Mouse (Mus musculus): ENCODE measurements around the gene Atf7. TPM values are rescaled to one million over a fixed set of nuclear protein-coding genes. Genes with fewer than 3 reads are reported as not detected.

The Atf7 gene
- total and polyA plus RNA-seq, 2 experiments from 2014 or later: 13.5 to 15.0 TPM

GRCm38 (mm10) chr15:102578351-102578750, 46.9 kb downstream of the Atf7 start:
- H3K4me3 ChIP-seq (ENCODE audit: low read length): no peak overlapping the region
- no peaks in the 10 kb centered on the region for H3K4me1 ChIP-seq (ENCODE audit: insufficient read depth, low read length)
- H3K27ac ChIP-seq: no peak overlapping the region
- no peak overlapping the region for H3K9ac ChIP-seq (replicated peaks; ENCODE audit: low read length)
- no peak for DNase-seq (ENCODE audit: low spot score)
- WGBS: 92% methylated on average over 2 of the region's 2 CpGs
- no peaks in the 10 kb centered on the region for H3K9me3 ChIP-seq (ENCODE audit: low read length)
- H3K36me3 ChIP-seq (ENCODE audit: insufficient read depth, low read length): no peaks in the 10 kb centered on the region
- ATAC-seq: no peak
- TF ChIP-seq CTCF (IDR thresholded peaks at IDR 0.05; ENCODE audit: low read depth): no peak
- H3K27me3 ChIP-seq (ENCODE audit: insufficient read depth, low read length): no peaks in the 10 kb centered on the region
- no peak overlapping the region for H3K4me2 ChIP-seq (ENCODE audit: low read depth, low read length)

DNA sequence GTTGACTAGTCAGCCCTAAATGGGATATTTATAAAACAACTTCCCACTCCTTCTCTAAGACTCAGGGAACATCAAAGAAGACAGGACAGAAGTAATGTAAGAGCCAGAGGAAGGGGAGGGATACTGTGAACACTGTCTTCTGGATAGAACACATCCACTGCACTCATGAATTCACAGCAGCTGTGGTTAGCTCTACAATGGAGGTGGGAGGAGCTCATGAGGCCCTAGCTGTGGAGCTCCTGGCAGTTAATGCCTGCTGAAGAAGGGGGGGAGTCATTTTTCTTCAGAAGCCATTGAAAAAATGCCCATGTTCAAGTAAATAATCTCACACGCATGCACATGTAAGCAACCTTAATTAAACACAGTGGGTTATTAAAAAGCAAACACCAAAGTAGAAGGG, 48.3 kb downstream of the Atf7 start:
- Histone ChIP-seq H3K27me3 (ENCODE audit: insufficient read depth, low read length) (no peaks in the 10 kb centered on the region), H3K27ac (no peak overlapping the region), H3K4me1 (ENCODE audit: insufficient read depth, low read length) (no peaks in the 10 kb centered on the region), H3K4me2 (ENCODE audit: low read depth, low read length) (no peak overlapping the region), H3K9ac (replicated peaks; ENCODE audit: low read length) (no peak overlapping the region), H3K9me3 (ENCODE audit: low read length) (no peaks in the 10 kb centered on the region), H3K4me3 (ENCODE audit: low read length) (no peak overlapping the region), H3K36me3 (ENCODE audit: insufficient read depth, low read length) (no peaks in the 10 kb centered on the region)
- ATAC-seq (no peak), DNase-seq (ENCODE audit: low spot score) (no peak)
- TF ChIP-seq CTCF (IDR thresholded peaks at IDR 0.05; ENCODE audit: low read depth): no peak
- 69% methylated on average over 1 of the region's 1 CpGs for WGBS

DNA sequence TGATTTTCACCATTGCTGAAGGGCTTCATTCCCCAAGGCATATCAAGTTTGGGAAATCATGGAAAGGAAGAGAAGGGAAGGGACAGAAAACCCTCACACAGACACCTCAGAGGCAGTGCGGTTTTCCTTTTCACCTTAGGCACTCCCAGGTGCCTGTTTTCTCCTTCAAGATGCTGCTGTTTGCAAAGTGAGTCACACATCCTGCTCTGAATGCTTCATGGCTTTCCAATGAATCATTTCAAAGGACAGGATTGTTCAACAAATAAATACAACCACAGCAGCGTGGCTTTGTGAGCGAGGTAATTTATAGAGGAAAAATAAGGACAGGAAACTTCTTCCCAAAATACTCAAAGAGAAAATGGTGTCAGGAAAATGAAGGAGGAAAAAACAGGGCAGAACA, 53.2 kb downstream of the Atf7 start:
- Histone ChIP-seq H3K9me3 (ENCODE audit: low read length) (no peaks in the 10 kb centered on the region), H3K27me3 (ENCODE audit: insufficient read depth, low read length) (no peaks in the 10 kb centered on the region), H3K27ac (no peak overlapping the region), H3K9ac (replicated peaks; ENCODE audit: low read length) (no peak overlapping the region), H3K4me3 (ENCODE audit: low read length) (no peak overlapping the region), H3K4me1 (ENCODE audit: insufficient read depth, low read length) (no peaks in the 10 kb centered on the region), H3K36me3 (ENCODE audit: insufficient read depth, low read length) (0 out of 2 replicates have a peak, but pooled peaks cover 5% of the 10 kb centered on the region), H3K4me2 (ENCODE audit: low read depth, low read length) (no peak overlapping the region)
- DNase-seq (ENCODE audit: low spot score) (no peak), ATAC-seq (no peak)
- WGBS: 74% methylated on average over 3 of the region's 3 CpGs
- TF ChIP-seq CTCF (IDR thresholded peaks at IDR 0.05; ENCODE audit: low read depth): no peak

DNA sequence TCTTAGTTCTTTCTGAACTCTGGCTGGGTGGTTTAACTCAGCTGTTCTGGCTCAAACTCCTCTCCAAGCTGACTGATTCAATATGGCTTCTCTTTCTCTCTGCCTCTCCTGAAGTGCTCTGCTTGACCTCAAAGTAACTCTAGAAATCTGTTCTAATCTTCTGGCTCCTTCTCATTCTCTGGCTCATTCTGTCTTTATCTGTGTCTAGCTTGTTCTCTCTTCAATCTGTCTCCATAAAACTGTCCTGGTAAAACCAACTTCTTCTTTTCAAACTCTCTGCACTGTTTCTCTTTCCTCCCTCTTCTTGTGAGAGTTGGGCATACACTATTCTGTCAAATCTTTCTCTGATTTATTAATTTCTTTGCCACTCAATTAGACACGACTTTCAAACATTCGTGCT, 57.4 kb downstream of the Atf7 start:
- H3K27ac ChIP-seq: no peak overlapping the region
- DNase-seq (ENCODE audit: low spot score) (no peak), ATAC-seq (no peak)
- H3K4me1 ChIP-seq (ENCODE audit: insufficient read depth, low read length): no peaks in the 10 kb centered on the region
- no peak for TF ChIP-seq CTCF (IDR thresholded peaks at IDR 0.05; ENCODE audit: low read depth)
- H3K4me3 ChIP-seq (ENCODE audit: low read length): no peak overlapping the region
- H3K9ac ChIP-seq (replicated peaks; ENCODE audit: low read length): no peak overlapping the region
- H3K9me3 ChIP-seq (ENCODE audit: low read length): no peaks in the 10 kb centered on the region
- no peaks in the 10 kb centered on the region for H3K27me3 ChIP-seq (ENCODE audit: insufficient read depth, low read length)
- 0 out of 2 replicates have a peak, but pooled peaks cover 5% of the 10 kb centered on the region for H3K36me3 ChIP-seq (ENCODE audit: insufficient read depth, low read length)
- 84% methylated on average over 2 of the region's 2 CpGs for WGBS
- H3K4me2 ChIP-seq (ENCODE audit: low read depth, low read length): no peak overlapping the region

- H3K36me3 ChIP-seq (ENCODE audit: insufficient read depth, low read length): no peaks in the 10 kb centered on the region
- H3K4me3 ChIP-seq (ENCODE audit: low read length): no peak overlapping the region
- H3K27me3 ChIP-seq (ENCODE audit: insufficient read depth, low read length): no peaks in the 10 kb centered on the region
- DNase-seq (ENCODE audit: low spot score) (no peak), ATAC-seq (no peak)
- TF ChIP-seq CTCF (IDR thresholded peaks at IDR 0.05; ENCODE audit: low read depth): no peak
- no peaks in the 10 kb centered on the region for H3K9me3 ChIP-seq (ENCODE audit: low read length)
- H3K27ac ChIP-seq: no peak overlapping the region
- no peak overlapping the region for H3K4me2 ChIP-seq (ENCODE audit: low read depth, low read length)
- WGBS: 64% methylated on average over 5 of the region's 5 CpGs
- H3K9ac ChIP-seq (replicated peaks; ENCODE audit: low read length): no peak overlapping the region
- no peaks in the 10 kb centered on the region for H3K4me1 ChIP-seq (ENCODE audit: insufficient read depth, low read length)
These were observed 61.6 kb downstream of the Atf7 start for GRCm38 (mm10) chr15:102563681-102564080.

- Histone ChIP-seq H3K36me3 (ENCODE audit: insufficient read depth, low read length) (no peaks in the 10 kb centered on the region), H3K4me3 (ENCODE audit: low read length) (no peak overlapping the region), H3K4me2 (ENCODE audit: low read depth, low read length) (no peak overlapping the region), H3K4me1 (ENCODE audit: insufficient read depth, low read length) (no peaks in the 10 kb centered on the region), H3K9me3 (ENCODE audit: low read length) (no peaks in the 10 kb centered on the region), H3K27me3 (ENCODE audit: insufficient read depth, low read length) (no peaks in the 10 kb centered on the region), H3K9ac (replicated peaks; ENCODE audit: low read length) (no peak overlapping the region), H3K27ac (no peak overlapping the region; the same call in 1 of the 2 replicates)
- TF ChIP-seq CTCF (IDR thresholded peaks at IDR 0.05; ENCODE audit: low read depth): no peak
- DNase-seq (ENCODE audit: low spot score): no peak
- 80% methylated on average over 3 of the region's 3 CpGs for WGBS
- ATAC-seq: no peak
These were observed 62.2 kb downstream of the Atf7 start for GRCm38 (mm10) chr15:102563061-102563460.

DNA sequence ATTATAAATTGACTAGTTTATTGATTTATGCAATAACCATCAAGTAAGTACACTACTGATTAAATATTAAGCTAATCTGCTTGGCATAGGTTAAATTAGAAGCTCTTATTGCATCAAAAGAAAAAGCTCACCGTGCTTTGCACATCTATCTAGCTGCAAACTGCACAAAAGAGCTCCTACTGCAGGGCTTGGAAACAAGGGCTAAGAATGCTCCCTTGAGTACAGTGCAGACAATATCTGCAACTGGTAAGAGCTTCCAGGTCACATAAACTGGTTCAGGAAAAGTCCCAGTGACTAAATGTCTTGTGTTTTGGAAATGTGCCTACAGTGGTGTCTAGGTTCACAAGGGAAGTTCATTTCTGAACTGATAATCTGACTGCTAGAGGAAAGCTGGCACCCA, 62.8 kb downstream of the Atf7 start:
- Histone ChIP-seq H3K27me3 (ENCODE audit: insufficient read depth, low read length) (no peaks in the 10 kb centered on the region), H3K36me3 (ENCODE audit: insufficient read depth, low read length) (no peaks in the 10 kb centered on the region), H3K4me1 (ENCODE audit: insufficient read depth, low read length) (no peaks in the 10 kb centered on the region), H3K4me2 (ENCODE audit: low read depth, low read length) (no peak overlapping the region), H3K9ac (replicated peaks; ENCODE audit: low read length) (no peak overlapping the region), H3K27ac (no peak overlapping the region; the same call in 1 of the 2 replicates), H3K9me3 (ENCODE audit: low read length) (no peaks in the 10 kb centered on the region), H3K4me3 (ENCODE audit: low read length) (no peak overlapping the region)
- DNase-seq (ENCODE audit: low spot score) (no peak), ATAC-seq (no peak)
- TF ChIP-seq CTCF (IDR thresholded peaks at IDR 0.05; ENCODE audit: low read depth): no peak
- 85% methylated on average over 1 of the region's 1 CpGs for WGBS
